Mouse (Mus musculus) C2C12 (cell line): ENCODE data around the gene Grik4. TPM values are rescaled to one million over a fixed set of nuclear protein-coding genes. Genes with fewer than 3 reads are reported as not detected.

Experiments
- H3K27me3 ChIP-seq: one replicate; pipeline ENCODE4 v1.6.1; 2011; ENCODE audit not compliant: control insufficient read depth, insufficient read depth, insufficient read length
- H3K36me3 ChIP-seq: one replicate; pipeline ENCODE4 v1.6.1; 2011; ENCODE audit not compliant: control insufficient read depth, insufficient read depth
- H3K4me3 ChIP-seq: one replicate; pipeline ENCODE4 v1.5.1; 2011; ENCODE audit warnings: mild to moderate bottlenecking, control low read depth; ENCODE audit not compliant: poor library complexity, insufficient read depth, severe bottlenecking
- H3K79me2 ChIP-seq: one replicate; pipeline ENCODE4 v1.6.1; 2011; ENCODE audit not compliant: control insufficient read depth, insufficient read depth
- H3K79me3 ChIP-seq: one replicate; pipeline ENCODE4 v1.6.1; 2011; ENCODE audit warnings: low read depth, control low read depth
- H3ac ChIP-seq: one replicate; pipeline ENCODE3; 2011; ENCODE audit warnings: low read depth; ENCODE audit not compliant: control insufficient read depth, insufficient read length
- CEBPB ChIP-seq: IDR thresholded peaks from one replicate; pipeline ENCODE4 v1.6.1; 2011; ENCODE audit warnings: low read depth, mild to moderate bottlenecking, control low read depth, moderate library complexity
- CTCF ChIP-seq: IDR thresholded peaks from one replicate; pipeline ENCODE4 v1.5.1; 2011; ENCODE audit not compliant: control insufficient read depth, insufficient read depth, insufficient read length
- FOSL1 ChIP-seq: IDR thresholded peaks from one replicate; pipeline ENCODE4 v1.8.0; 2011; ENCODE audit warnings: mild to moderate bottlenecking, low read length; ENCODE audit not compliant: poor library complexity, insufficient read depth, severe bottlenecking
- MAX ChIP-seq: IDR thresholded peaks from one replicate; pipeline ENCODE4 v1.6.1; 2011; ENCODE audit warnings: mild to moderate bottlenecking, control low read depth
- MYOD1 ChIP-seq: IDR thresholded peaks from one replicate; pipeline ENCODE4 v1.6.1; 2011; ENCODE audit warnings: low read depth; ENCODE audit not compliant: control insufficient read depth, insufficient read length
- MYOG ChIP-seq: IDR thresholded peaks from one replicate; pipeline ENCODE4 v1.6.1; 2011; ENCODE audit not compliant: control insufficient read depth, insufficient read length; ENCODE audit errors: extremely low read depth
- USF1 ChIP-seq: IDR thresholded peaks from one replicate; pipeline ENCODE4 v1.6.1; 2011; ENCODE audit warnings: low read depth, mild to moderate bottlenecking, control low read depth, moderate library complexity
- polyA plus RNA-seq: library from polyadenylated mRNA; unstranded; fragments of >200 nt; fragmentation: generic; extraction: Trizol; gene quantifications from one replicate; pipeline ENCODE4 v1.2.1, GENCODE M21; 2012; ENCODE audit warnings: missing spikeins

Gene Grik4
- polyA plus RNA-seq, 1 experiment: not detected

DNA sequence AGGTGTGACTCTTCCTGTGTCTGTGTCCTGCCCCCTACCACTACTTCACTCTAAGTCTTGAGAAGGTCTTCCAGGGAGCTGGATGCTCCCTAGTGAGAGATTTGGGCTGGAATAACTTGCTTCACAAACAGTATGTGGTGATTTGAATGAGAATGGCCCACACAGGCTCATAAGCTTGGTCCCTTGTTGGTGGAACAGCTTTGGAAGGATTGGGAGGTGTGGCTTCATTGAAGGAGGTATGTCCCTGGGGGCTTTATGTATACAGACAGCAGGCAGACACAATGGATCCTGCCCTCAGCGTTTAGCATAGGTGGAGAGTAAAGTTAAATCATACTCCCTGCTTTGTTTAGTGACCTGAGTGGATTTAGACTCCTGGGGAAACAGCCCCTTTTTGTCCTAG lies 282.8 kb downstream of the Grik4 start:
- H3K27me3 ChIP-seq: peaks cover 22% of the 10 kb centered on the region
- H3K4me3 ChIP-seq: no peak overlapping the region
- TF ChIP-seq MYOG: no peak
- no peak for TF ChIP-seq CEBPB
- TF ChIP-seq MYOD1: no peak
- TF ChIP-seq FOSL1: no peak
- no peak for TF ChIP-seq MAX
- TF ChIP-seq CTCF: no peak
- TF ChIP-seq USF1: no peak
- H3K36me3 ChIP-seq: no peaks in the 10 kb centered on the region
- H3ac ChIP-seq: no peak overlapping the region
- no peaks in the 10 kb centered on the region for H3K79me2 ChIP-seq
- no peaks in the 10 kb centered on the region for H3K79me3 ChIP-seq

DNA sequence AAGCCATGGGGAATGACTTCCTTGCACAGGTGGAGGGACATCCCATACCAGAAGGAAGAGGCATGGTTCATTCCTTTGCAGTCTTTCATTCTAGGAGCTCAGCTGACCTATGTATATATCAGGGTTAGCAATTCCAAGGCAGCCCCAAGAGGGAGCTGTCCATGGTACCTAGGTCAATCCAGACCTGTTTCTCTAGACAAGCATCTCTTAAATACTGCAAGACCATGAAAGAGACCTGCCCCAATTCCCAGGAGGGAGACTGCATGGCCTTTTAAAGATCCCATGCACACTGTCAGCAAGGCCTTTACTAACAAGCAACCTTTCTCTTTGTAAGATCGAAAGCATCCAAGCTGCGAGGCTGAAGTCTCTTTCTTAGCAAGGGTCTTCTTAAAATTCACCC lies 291.5 kb downstream of the Grik4 start:
- Histone ChIP-seq H3K79me3 (no peaks in the 10 kb centered on the region), H3ac (no peak overlapping the region), H3K27me3 (peaks cover 10% of the 10 kb centered on the region), H3K36me3 (no peaks in the 10 kb centered on the region), H3K4me3 (no peak overlapping the region), H3K79me2 (no peaks in the 10 kb centered on the region)
- no peak for TF ChIP-seq USF1
- TF ChIP-seq MYOG: no peak
- no peak for TF ChIP-seq CTCF
- TF ChIP-seq CEBPB: no peak
- TF ChIP-seq MYOD1: no peak
- no peak for TF ChIP-seq FOSL1
- no peak for TF ChIP-seq MAX

DNA sequence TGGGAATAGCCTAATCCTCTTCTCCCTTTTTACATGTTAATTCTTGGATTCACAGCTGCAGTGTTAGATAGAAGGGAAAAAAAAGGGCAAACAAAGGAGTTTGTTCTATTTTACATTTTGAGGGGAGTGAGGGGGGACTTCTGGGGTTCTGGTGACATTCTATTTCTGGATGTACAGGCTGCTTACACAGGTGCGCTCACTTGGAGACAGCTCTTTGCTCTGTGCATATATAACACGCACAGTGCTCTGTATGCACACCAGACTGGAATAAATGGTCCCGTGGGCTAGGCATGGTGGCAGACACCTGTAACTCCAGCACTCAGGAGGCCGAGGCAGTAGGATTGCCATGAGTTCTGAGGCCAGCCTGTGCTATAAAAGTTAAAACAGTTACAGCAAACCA lies 292.0 kb downstream of the Grik4 start:
- TF ChIP-seq USF1 (no peak), FOSL1 (no peak), CTCF (no peak), MAX (no peak), MYOG (no peak), CEBPB (no peak), MYOD1 (no peak)
- Histone ChIP-seq H3K27me3 (peaks cover 9% of the 10 kb centered on the region), H3K79me2 (no peaks in the 10 kb centered on the region)

DNA sequence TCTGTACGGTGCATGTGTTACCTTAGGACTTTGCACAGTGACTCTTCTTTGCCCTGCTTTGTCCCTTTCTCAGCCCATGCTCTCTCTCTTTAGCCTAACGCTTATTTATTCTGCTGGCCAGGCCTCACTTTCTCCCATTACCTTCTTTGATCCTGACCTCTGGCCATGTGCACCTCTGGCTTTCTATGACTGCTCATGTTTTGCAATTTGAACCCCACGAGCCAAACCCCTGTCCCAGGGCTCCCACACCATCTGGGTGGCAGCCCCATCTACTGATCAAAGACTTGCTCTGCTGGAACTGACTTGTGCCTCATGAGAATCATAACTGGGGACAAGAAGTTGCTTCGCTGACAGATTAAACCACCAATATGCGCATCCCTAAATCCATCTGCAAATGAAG lies 294.4 kb downstream of the Grik4 start:
- no peaks in the 10 kb centered on the region for H3K36me3 ChIP-seq
- H3K79me3 ChIP-seq: no peaks in the 10 kb centered on the region
- no peak overlapping the region for H3ac ChIP-seq
- H3K79me2 ChIP-seq: no peaks in the 10 kb centered on the region
- H3K4me3 ChIP-seq: no peak overlapping the region
- H3K27me3 ChIP-seq: peaks cover 15% of the 10 kb centered on the region
- no peak for TF ChIP-seq MYOG
- TF ChIP-seq FOSL1: no peak
- no peak for TF ChIP-seq USF1
- TF ChIP-seq CEBPB: no peak
- no peak for TF ChIP-seq CTCF
- no peak for TF ChIP-seq MAX
- no peak for TF ChIP-seq MYOD1

More for the DNA sequence above, 292.0 kb downstream of the Grik4 start:
- Histone ChIP-seq H3K4me3 (no peak overlapping the region), H3K79me3 (no peaks in the 10 kb centered on the region), H3ac (no peak overlapping the region), H3K36me3 (no peaks in the 10 kb centered on the region)

DNA sequence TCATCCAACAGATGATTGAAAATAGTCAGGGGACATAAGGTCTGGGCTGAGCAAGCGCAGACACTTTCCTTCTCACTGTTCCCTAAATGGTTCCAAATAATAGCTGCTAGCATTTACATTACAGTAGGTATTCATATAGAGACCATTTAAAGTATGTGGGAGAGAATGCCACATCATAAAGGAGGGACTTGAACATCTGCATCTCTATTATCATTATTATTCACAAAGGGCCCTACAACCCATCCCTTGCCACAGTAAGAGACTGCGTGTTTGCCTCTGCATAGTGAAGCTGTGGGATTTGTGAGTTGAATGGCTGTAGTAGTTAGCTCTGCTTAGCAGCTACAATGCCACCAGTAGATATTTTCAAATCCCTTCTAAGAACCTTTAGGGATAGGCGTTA lies 296.2 kb downstream of the Grik4 start:
- H3K36me3 ChIP-seq: no peaks in the 10 kb centered on the region
- TF ChIP-seq FOSL1 (no peak), USF1 (no peak), MYOD1 (no peak), MYOG (no peak), MAX (no peak), CTCF (no peak), CEBPB (no peak)
- H3K79me2 ChIP-seq: no peaks in the 10 kb centered on the region
- H3K79me3 ChIP-seq: no peaks in the 10 kb centered on the region
- H3ac ChIP-seq: no peak overlapping the region
- H3K4me3 ChIP-seq: no peak overlapping the region
- H3K27me3 ChIP-seq: peaks cover 15% of the 10 kb centered on the region

DNA sequence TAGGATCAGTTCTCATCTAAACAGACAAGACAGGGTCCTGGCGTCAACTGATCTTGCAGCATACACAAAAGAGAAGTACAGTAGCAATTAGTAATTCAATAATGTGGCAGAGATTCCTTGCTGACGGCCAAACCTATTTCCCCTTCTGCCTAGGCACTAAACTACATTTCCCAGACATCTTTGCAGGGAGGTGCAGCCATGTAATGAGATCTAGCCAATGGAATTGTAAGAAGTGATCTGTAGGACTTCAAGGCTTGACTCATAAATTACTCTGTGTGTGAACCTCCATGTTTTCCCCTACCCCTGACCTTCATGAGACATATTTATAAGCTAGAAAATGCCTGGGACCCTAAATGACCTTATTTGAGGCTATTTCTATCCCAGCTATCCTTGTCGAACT lies 296.7 kb downstream of the Grik4 start:
- Histone ChIP-seq H3K4me3 (no peak overlapping the region), H3ac (no peak overlapping the region), H3K36me3 (no peaks in the 10 kb centered on the region), H3K79me3 (no peaks in the 10 kb centered on the region), H3K79me2 (no peaks in the 10 kb centered on the region), H3K27me3 (peaks cover 16% of the 10 kb centered on the region)
- no peak for TF ChIP-seq MYOG
- TF ChIP-seq FOSL1: no peak
- no peak for TF ChIP-seq CTCF
- no peak for TF ChIP-seq MAX
- TF ChIP-seq CEBPB: no peak
- TF ChIP-seq MYOD1: no peak
- no peak for TF ChIP-seq USF1
